Mouse (Mus musculus): ENCODE measurements at regions not wholly inside any gene's neighbourhood (a gene's known extent, or its start where the extent isn't known, plus 50 kb on each side); places are given as distances from the start of the nearest gene placed in this dataset.
"Not testable (repeated sequence)": the region's sequence is repeated elsewhere in the genome, so short reads cannot be mapped to it uniquely, and the experiment has no call there.

GRCm38 (mm10) chr1:59403831-59404547 lies 78.2 kb upstream of the Fzd7 start:
- DNase-seq (ENCODE audit: low read depth) = no peak

- DNase-seq (ENCODE audit: low read depth) = no peak
Measured at GRCm38 (mm10) chr1:59405370-59405769, 76.9 kb upstream of the Fzd7 start.

GRCm38 (mm10) chr1:59406741-59407306 lies 75.4 kb upstream of the Fzd7 start:
- no peak for DNase-seq (ENCODE audit: low read depth)

DNA sequence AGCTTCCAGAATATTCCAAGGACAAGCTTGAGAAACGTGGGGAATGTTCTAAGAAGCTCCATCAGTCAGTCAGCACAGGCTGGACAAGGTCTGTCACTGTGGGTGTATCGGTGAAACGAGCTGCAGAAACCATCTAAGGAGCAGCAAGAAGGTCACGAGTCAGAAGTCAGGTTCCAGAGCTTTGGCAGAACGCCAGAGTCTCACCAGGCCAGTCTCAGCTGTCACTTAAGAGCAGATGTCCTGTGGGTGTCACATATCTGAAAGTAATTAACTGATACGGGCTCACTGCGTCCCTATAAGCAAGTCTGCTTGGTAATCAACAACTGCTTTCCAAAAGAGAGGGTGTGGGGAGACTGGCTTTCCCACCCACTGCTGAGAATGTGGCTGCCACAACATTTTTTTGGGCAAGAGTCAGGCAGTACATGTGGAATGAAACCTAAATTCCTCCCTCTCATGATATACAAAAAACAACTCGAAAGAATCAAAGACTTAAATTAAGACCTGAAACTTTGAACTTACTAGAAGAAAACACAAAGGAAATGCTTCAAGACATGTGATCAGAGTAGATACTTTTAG lies 72.6 kb upstream of the Fzd7 start:
- DNase-seq (ENCODE audit: low read depth) = peak; percentile 53

GRCm38 (mm10) chr1:59413264-59413663 lies 69.0 kb upstream of the Fzd7 start:
- no peak for DNase-seq (ENCODE audit: low read depth)

- no peak for DNase-seq (ENCODE audit: low read depth)
Measured at GRCm38 (mm10) chr1:59414401-59415210, 67.6 kb upstream of the Fzd7 start.

GRCm38 (mm10) chr1:59415733-59416312 lies 66.4 kb upstream of the Fzd7 start:
- DNase-seq (ENCODE audit: low read depth) = no peak

GRCm38 (mm10) chr1:59417317-59417716 lies 64.9 kb upstream of the Fzd7 start:
- no peak for DNase-seq (ENCODE audit: low read depth)

DNA sequence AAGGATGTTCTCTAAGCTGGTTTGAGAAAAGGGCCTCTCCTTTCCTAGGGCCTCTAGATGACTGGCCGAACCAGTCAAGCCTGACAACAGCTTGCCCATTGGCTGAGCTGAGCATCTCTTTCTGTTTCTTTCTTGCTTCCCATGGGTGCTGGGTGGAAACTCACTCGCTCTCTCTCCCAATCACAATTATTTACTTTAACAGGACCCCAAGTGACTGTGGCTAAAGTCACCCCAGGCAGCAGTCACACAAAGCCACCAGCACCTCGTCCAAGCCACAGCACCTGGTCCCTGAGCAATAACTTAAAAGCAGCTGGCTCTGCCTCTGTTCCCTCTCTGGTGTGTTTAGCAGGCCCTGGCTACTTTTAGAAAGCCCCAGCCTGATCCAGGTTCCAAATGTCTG lies 64.3 kb upstream of the Fzd7 start:
- DNase-seq (ENCODE audit: low read depth) = no peak

DNA sequence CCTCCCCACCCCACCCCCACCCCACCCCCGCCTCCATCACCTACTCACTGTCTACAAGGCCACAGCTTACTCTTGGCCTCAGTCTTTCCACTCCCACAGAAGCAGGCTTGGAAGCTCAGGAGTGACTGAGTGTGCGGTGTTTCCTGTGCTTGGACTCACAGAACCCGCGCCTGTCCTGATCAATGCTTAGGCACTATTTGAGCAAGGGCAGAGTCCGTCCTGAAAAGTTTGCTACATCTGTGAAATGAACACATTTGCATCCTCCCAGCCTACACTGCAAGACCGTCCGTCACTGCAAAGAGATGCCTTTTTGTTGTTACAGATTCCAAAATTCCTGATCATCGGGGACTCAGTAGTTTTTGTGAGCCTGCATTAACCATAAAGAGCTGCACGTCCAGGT lies 63.5 kb upstream of the Fzd7 start:
- DNase-seq (ENCODE audit: low read depth) = no peak

DNA sequence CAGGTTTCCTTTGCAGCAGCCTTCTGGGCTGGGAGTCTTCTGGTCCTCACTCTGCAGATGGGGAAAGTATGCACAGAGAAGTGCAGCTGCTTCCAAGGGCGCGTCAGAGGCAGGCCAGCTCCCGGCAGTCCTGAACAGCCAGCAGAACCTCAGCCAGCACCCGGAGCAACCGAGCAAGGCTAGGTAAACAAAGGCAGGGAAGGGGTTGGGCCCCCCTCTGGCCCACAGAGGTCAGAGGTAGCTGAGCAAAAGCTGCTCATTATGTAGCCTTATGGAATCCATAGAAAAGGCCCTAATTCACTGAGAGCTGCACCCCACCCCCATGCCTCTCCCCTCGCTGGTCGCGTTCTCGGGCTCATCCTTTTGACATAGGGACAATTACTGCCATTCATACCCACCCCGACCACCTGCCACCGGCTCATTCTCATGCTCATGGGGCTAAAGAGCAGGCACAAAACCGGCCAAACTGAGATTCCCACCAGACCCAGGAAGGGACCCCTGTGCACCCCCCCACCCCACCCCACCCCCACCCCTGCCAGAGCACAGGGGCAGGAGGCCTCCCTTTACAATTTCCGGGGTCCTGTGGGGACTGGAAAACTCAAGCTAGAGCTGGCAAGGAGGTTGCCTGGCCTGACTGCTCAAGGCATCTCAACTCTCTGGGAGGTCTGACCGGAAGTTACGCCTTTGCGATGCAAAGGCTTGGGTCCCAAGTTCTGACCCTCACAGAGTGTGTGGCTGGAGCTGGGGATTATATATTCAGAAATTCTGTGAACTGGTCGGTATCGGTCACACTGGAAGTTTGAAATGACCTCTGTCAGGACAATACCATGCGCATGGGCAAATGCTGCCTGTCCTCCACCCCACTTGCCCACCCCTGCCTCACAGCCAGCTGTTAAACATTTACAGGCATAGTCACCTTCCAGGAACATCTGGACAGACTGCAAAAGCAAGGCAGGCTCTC lies 59.0 kb upstream of the Fzd7 start:
- DNase-seq (ENCODE audit: low read depth) = no peak

- DNase-seq (ENCODE audit: low read depth) = not testable (repeated sequence)
Measured at GRCm38 (mm10) chr1:59425771-59426170, 56.5 kb upstream of the Fzd7 start.

DNA sequence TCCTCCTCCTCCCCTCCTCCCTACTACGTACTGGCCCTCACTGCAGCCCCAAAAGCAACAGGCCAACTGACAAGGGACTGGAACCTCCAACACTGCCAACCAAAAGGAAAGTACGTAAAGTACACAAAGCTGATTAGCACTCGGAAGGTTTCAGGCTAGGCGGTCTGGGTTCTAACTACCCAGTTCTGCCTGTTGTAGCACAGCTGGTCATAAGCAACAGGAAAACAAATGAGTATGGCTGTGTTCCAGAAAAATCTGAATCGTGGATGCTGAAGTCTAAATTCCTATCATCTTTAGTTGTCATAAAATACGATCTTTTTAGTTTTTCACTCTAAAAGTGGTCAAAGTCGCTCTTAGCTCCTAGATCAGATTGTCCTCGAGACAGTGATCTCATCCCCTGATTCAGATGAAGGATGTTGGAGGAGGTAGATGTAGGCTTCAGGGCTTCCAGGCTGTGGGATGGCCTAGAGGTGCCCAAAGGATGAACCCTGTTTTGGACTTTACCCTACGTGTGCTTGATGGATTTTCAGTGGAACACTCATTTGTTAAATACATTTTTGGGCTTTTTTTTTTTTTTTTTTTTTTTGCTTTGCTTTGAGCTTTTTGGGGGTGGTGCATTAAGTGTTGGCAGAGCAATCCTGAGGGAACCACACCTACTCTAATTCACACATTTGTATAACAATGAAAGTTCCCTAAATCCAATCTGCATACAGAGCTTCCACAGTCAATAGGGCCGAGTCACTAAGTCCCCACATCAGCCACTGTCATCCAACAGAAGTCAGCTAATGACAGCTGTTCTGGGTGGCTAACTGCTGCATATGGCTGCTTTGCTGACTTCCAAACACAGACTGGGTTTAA lies 55.6 kb upstream of the Fzd7 start:
- DNase-seq (ENCODE audit: low read depth) = peak; percentile 24

GRCm38 (mm10) chr1:59427204-59427557 lies 55.0 kb upstream of the Fzd7 start:
- no peak for DNase-seq (ENCODE audit: low read depth)

DNA sequence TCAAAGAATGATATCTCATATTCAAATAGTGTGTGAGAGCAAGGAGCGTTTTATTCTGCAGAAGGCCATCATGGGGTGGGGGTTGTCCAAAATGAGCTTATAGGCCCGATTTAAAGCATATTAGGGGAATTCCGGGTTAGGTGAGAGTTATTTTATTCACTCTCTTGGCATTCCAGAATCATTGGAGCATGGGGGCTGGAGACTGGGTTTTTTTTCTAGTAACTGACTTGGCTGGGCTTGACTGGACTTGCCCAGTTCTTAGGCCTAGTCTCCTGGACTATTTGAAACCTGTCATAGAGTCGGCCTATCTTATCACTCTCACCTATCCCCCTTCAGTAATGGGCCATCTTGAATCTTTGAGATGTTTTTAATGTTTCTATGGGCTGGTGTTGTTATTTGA lies 52.9 kb upstream of the Fzd7 start:
- DNase-seq (ENCODE audit: low read depth) = no peak

DNA sequence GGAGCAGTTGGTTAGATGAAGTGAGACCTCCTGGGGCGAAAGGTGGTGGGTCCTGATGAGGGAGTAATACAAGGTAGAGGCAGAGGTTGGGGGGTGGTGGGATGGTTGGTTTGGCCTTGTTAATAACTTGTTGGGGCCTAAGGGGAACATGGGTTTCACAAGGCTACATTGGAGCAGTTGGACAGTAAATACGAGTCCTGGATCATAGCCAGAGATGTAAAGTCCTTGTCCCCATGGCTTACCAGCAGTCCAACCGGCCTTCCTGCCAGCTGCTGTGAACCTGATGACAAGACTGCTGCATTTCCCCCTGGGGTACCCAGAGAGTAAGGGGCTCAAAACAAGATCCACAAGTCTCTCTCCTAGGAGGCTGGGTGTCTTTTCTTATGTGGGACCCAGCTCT lies 52.0 kb upstream of the Fzd7 start:
- DNase-seq (ENCODE audit: low read depth) = no peak

GRCm38 (mm10) chr1:59430886-59431486 lies 51.2 kb upstream of the Fzd7 start:
- DNase-seq (ENCODE audit: low read depth) = no peak

All from NIH3T3 (cell line).